Mouse (Mus musculus): Measurements from ENCODE around the gene Uaca. TPM values are rescaled to one million over a fixed set of nuclear protein-coding genes. Genes with fewer than 3 reads are reported as not detected.

Gene Uaca
- polyA plus RNA-seq, 1 experiment from 2014 or later = 12.5 TPM

DNA sequence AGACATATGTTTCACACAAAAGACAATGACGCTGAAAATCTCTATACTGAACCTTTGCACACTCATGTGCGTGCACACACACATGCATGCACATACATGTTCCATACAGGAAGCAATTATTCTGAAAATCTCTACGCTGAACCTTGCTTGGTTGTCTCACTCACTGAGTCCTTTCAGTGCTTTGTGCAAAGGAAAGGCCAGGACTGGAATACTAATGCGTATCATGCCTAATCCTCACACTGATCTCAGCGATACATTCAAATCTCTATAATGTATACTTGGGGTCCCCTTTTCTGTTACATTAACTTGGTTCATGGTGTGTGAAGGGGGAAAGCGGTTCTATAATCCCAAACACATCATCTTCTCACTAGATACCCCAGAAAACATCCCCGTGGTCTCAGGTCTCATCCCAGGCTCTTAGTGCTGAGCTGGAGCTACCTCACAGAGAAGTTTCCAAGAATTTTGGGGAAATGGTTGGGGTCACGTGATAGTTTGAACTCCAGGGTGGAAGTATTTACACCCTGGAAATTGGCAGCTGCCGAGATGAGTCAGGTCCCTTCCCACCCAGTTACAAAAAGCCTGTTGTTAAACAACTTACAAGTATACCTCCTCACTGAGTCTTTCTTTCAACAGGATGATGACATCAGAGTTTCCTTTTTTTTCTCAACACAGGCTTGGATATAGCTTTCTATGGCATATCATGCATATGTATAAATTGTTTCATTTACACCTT, 12.1 kb upstream of the Uaca start:
- no peak overlapping the region for H3K9ac ChIP-seq (ENCODE audit: low read length)
- ATAC-seq (peak; percentile 60), DNase-seq (ENCODE audit: low spot score) (peak; percentile 49)
- H3K4me2 ChIP-seq (ENCODE audit: low read length) = no peak overlapping the region
- H3K27me3 ChIP-seq (replicated peaks; ENCODE audit: control insufficient read depth, insufficient read depth, low read length) = no peaks in the 10 kb centered on the region
- 51% methylated on average over 9 of the region's 9 CpGs for WGBS
- no peaks in the 10 kb centered on the region for H3K4me1 ChIP-seq (ENCODE audit: control insufficient read depth, insufficient read depth, low read length)
- H3K27ac ChIP-seq (ENCODE audit: low read depth, low read length) = no peak overlapping the region
- no peaks in the 10 kb centered on the region for H3K36me3 ChIP-seq (ENCODE audit: control insufficient read depth, insufficient read depth, low read length)
- H3K4me3 ChIP-seq (ENCODE audit: low read depth, low read length) = no peak overlapping the region
- H3K9me3 ChIP-seq (replicated peaks; ENCODE audit: control insufficient read depth, low read length) = no peaks in the 10 kb centered on the region

DNA sequence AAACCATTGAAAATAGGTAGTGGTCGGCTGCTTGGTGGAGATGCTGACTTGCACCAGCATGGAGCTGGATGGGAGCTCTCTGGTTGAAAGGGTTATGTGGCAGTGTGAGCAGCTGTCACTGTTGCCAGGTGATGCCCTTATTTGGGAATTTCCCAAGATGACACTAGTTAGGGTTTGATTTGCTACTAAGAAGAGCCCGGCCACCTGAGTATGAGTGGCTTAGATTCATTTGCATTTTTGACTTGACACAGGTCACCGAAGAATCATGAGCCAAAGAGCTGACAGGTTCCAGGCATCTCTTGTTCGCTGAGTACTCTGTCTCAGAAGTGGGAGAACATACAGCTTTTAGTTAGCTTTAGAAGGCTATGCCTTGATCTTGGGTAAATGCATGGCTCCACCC, 9.3 kb upstream of the Uaca start:
- Histone ChIP-seq H3K36me3 (ENCODE audit: control insufficient read depth, insufficient read depth, low read length) (no peaks in the 10 kb centered on the region), H3K27me3 (replicated peaks; ENCODE audit: control insufficient read depth, insufficient read depth, low read length) (no peaks in the 10 kb centered on the region)
- ATAC-seq = no peak

DNA sequence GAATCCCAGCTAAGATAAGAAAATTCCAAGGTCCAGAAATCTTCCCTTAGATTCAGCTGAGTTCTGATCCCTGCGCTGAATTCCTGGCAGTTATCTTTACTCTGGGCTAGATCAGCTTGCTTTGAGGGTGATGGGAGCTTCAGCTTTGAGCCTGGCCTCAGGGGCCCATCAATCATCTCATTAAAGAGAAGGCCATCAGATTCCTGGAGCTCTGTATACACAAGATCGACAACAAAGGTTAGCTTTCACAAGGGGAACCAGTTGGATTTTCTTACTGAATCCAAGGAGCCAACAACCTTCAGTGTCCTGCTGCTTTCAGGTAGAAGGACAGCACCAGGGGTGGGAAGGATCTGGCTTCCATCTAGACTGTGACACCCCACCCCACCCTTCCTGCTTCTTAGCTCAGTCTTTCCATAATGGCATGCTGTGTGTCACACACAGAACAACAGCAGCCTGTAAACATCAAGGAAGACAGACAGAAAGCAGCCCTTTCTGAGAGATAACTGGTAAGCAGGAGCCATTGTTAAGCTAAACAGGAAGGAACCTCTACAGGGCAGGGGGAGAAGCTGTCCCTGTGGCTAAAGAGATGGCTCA, 6.7 kb upstream of the Uaca start:
- ATAC-seq = no peak
- Histone ChIP-seq H3K9ac (ENCODE audit: low read length) (no peak overlapping the region), H3K4me2 (ENCODE audit: low read length) (no peak overlapping the region), H3K27me3 (replicated peaks; ENCODE audit: control insufficient read depth, insufficient read depth, low read length) (no peaks in the 10 kb centered on the region), H3K27ac (ENCODE audit: low read depth, low read length) (no peak overlapping the region), H3K36me3 (ENCODE audit: control insufficient read depth, insufficient read depth, low read length) (no peaks in the 10 kb centered on the region), H3K4me3 (ENCODE audit: low read depth, low read length) (no peak overlapping the region), H3K4me1 (ENCODE audit: control insufficient read depth, insufficient read depth, low read length) (no peaks in the 10 kb centered on the region), H3K9me3 (replicated peaks; ENCODE audit: control insufficient read depth, low read length) (no peaks in the 10 kb centered on the region)
- 46% methylated on average over 2 of the region's 2 CpGs for WGBS
- no peak for DNase-seq (ENCODE audit: low spot score)

More for the DNA sequence above, 9.3 kb upstream of the Uaca start:
- Histone ChIP-seq H3K9ac (ENCODE audit: low read length) (no peak overlapping the region), H3K9me3 (replicated peaks; ENCODE audit: control insufficient read depth, low read length) (no peaks in the 10 kb centered on the region), H3K27ac (ENCODE audit: low read depth, low read length) (no peak overlapping the region), H3K4me3 (ENCODE audit: low read depth, low read length) (no peak overlapping the region), H3K4me1 (ENCODE audit: control insufficient read depth, insufficient read depth, low read length) (no peaks in the 10 kb centered on the region), H3K4me2 (ENCODE audit: low read length) (no peak overlapping the region)
- DNase-seq (ENCODE audit: low spot score) = no peak
- 76% methylated on average over 4 of the region's 4 CpGs for WGBS

DNA sequence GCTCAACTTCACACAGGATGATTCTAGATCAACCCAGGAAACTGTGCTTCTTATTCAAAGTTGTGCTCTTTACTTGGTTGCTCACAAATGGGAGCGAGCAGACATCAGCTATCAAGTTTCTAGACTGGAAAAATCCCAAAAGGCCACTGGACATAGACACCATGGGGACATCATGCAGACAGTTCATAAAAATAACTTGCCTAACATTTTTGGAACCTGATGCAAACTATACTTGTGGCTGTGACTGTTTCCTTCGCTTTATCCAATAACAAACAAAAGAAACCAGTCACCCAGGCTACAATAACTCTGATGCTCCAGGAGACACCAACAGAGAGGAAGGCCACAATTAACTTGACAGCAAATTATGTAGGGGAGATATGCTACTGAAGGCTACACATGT, 4.1 kb upstream of the Uaca start:
- no peaks in the 10 kb centered on the region for H3K27me3 ChIP-seq (replicated peaks; ENCODE audit: control insufficient read depth, insufficient read depth, low read length)
- ATAC-seq (no peak), DNase-seq (ENCODE audit: low spot score) (no peak)
- 82% methylated on average over 2 of the region's 2 CpGs for WGBS
- no peaks in the 10 kb centered on the region for H3K4me1 ChIP-seq (ENCODE audit: control insufficient read depth, insufficient read depth, low read length)
- no peaks in the 10 kb centered on the region for H3K9me3 ChIP-seq (replicated peaks; ENCODE audit: control insufficient read depth, low read length)
- H3K4me2 ChIP-seq (ENCODE audit: low read length) = no peak overlapping the region
- H3K9ac ChIP-seq (ENCODE audit: low read length) = no peak overlapping the region
- no peak overlapping the region for H3K4me3 ChIP-seq (ENCODE audit: low read depth, low read length)
- no peak overlapping the region for H3K27ac ChIP-seq (ENCODE audit: low read depth, low read length)
- no peaks in the 10 kb centered on the region for H3K36me3 ChIP-seq (ENCODE audit: control insufficient read depth, insufficient read depth, low read length)

DNA sequence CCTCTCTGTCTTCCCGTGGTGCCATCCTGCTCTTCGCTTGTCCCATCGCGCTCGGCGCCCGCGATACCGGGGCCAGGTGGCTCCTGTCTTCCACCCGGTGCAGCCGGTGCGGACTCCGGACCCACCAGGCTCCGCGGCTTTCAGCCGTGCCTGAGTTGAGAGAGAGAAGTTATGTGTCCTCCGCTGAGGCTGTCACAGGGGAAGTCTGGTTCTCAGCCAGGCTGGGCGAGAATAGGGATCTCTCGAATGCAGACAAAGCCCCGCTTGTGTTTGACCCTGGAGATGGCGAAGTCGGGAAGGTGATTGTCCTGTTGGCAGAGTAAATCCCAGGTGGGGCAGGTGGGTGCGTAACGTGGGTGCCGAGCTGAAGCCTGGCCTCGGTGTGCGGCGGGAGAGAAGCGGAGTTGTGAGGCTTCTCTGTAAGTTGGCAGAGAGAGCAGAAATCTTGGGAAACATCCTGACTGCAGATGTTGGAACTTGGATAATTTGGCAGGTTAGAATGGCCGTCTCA, 554 bp downstream of the Uaca start:
- Histone ChIP-seq H3K9ac (ENCODE audit: low read length) (peak overlapping the region; percentile 77), H3K27me3 (replicated peaks; ENCODE audit: control insufficient read depth, insufficient read depth, low read length) (no peaks in the 10 kb centered on the region), H3K9me3 (replicated peaks; ENCODE audit: control insufficient read depth, low read length) (no peaks in the 10 kb centered on the region), H3K27ac (ENCODE audit: low read depth, low read length) (no peak overlapping the region), H3K36me3 (ENCODE audit: control insufficient read depth, insufficient read depth, low read length) (no peaks in the 10 kb centered on the region), H3K4me1 (ENCODE audit: control insufficient read depth, insufficient read depth, low read length) (0 out of 2 replicates have a peak, but pooled peaks cover 2% of the 10 kb centered on the region), H3K4me2 (ENCODE audit: low read length) (peak overlapping the region; percentile 100), H3K4me3 (ENCODE audit: low read depth, low read length) (peak overlapping the region; percentile 72)
- ATAC-seq = no peak; the same call in 1 of the 2 replicates
- DNase-seq (ENCODE audit: low spot score) = peak; percentile 45
- 2% methylated on average over 30 of the region's 30 CpGs for WGBS

DNA sequence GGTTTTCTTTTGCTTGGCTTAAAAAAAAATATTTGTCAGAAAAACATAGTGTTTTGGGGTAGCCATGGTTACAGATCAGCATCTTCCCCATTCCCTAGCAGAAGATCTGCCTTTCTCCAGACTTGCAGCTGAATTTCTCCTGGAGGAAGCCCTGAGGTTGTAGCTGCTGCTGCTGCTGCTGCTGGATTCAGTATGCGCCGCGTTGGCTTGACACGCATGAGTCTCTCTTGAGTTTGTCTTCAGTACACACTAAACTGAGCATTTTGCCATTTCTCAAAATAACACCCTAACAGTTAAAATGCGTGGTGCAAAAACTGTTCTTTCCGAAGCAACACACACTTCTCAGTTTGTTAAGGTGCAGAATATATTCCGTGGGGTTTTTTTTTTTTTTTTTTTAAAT, 1.7 kb downstream of the Uaca start:
- Histone ChIP-seq H3K4me1 (ENCODE audit: control insufficient read depth, insufficient read depth, low read length) (0 out of 2 replicates have a peak, but pooled peaks cover 2% of the 10 kb centered on the region), H3K27me3 (replicated peaks; ENCODE audit: control insufficient read depth, insufficient read depth, low read length) (no peaks in the 10 kb centered on the region), H3K4me3 (ENCODE audit: low read depth, low read length) (no peak overlapping the region), H3K4me2 (ENCODE audit: low read length) (no peak overlapping the region; the same call in 1 of the 2 replicates), H3K36me3 (ENCODE audit: control insufficient read depth, insufficient read depth, low read length) (no peaks in the 10 kb centered on the region), H3K27ac (ENCODE audit: low read depth, low read length) (no peak overlapping the region), H3K9me3 (replicated peaks; ENCODE audit: control insufficient read depth, low read length) (no peaks in the 10 kb centered on the region), H3K9ac (ENCODE audit: low read length) (no peak overlapping the region)
- ATAC-seq = no peak
- 86% methylated on average over 7 of the region's 7 CpGs for whole genome bisulfite sequencing
- no peak for DNase-seq (ENCODE audit: low spot score)

DNA sequence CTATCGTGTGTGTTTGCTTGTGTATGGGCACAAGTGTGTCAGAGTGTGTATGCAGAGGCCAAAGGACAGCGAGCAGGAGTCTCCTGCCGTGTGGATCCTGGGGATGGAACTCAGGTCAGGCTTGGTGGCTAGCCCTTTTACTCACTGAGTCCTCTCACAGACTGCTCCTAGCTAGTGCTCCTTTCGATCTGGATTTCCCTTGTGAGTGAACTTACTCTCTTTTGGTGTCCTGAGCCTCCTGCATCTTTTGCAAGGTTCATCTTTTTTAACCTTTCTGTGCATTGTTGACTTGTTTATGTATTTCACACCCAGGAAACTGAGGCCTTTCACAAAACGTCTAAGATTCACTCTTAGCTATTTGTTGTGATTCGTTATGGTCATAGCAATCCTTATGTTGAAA, 2.8 kb downstream of the Uaca start:
- 85% methylated on average over 6 of the region's 6 CpGs for WGBS

DNA sequence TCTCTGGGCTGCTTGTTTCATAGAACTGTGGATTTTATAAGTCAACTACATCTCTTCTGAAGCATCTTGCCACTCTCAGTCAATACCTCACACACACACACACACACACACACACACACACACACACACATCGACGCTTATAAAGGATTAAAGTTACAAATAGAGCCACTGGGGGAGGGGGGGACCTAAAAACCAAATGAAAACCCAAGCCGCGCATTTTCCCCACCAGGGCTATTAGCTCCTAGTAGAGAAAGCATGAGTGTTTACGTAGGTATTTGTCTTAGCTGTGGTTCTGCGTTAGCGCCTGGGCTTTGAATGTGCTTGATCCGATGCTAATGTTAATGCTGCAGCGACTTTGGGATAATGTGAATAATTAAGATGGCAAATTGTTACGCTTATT, 4.7 kb downstream of the Uaca start:
- H3K4me2 ChIP-seq (ENCODE audit: low read length) = no peak overlapping the region
- 0 out of 2 replicates have a peak, but pooled peaks cover 2% of the 10 kb centered on the region for H3K4me1 ChIP-seq (ENCODE audit: control insufficient read depth, insufficient read depth, low read length)
- H3K27ac ChIP-seq (ENCODE audit: low read depth, low read length) = no peak overlapping the region
- DNase-seq (ENCODE audit: low spot score) (no peak), ATAC-seq (no peak)
- no peak overlapping the region for H3K9ac ChIP-seq (ENCODE audit: low read length)
- H3K27me3 ChIP-seq (replicated peaks; ENCODE audit: control insufficient read depth, insufficient read depth, low read length) = no peaks in the 10 kb centered on the region
- H3K9me3 ChIP-seq (replicated peaks; ENCODE audit: control insufficient read depth, low read length) = no peaks in the 10 kb centered on the region
- no peaks in the 10 kb centered on the region for H3K36me3 ChIP-seq (ENCODE audit: control insufficient read depth, insufficient read depth, low read length)
- WGBS = 15% methylated on average over 10 of the region's 10 CpGs
- no peak overlapping the region for H3K4me3 ChIP-seq (ENCODE audit: low read depth, low read length)

More for the DNA sequence above, 2.8 kb downstream of the Uaca start:
- 0 out of 2 replicates have a peak, but pooled peaks cover 2% of the 10 kb centered on the region for H3K4me1 ChIP-seq (ENCODE audit: control insufficient read depth, insufficient read depth, low read length)
- no peak overlapping the region for H3K4me2 ChIP-seq (ENCODE audit: low read length)
- no peak overlapping the region for H3K27ac ChIP-seq (ENCODE audit: low read depth, low read length)
- no peak overlapping the region for H3K9ac ChIP-seq (ENCODE audit: low read length)
- no peaks in the 10 kb centered on the region for H3K9me3 ChIP-seq (replicated peaks; ENCODE audit: control insufficient read depth, low read length)
- H3K27me3 ChIP-seq (replicated peaks; ENCODE audit: control insufficient read depth, insufficient read depth, low read length) = no peaks in the 10 kb centered on the region
- DNase-seq (ENCODE audit: low spot score) = no peak
- H3K4me3 ChIP-seq (ENCODE audit: low read depth, low read length) = no peak overlapping the region
- ATAC-seq = no peak
- H3K36me3 ChIP-seq (ENCODE audit: control insufficient read depth, insufficient read depth, low read length) = no peaks in the 10 kb centered on the region

Measured in forebrain, embryonic 14.5 days (tissue).